Mouse (Mus musculus): ENCODE measurements around the gene Gsto2. TPM values are rescaled to one million over a fixed set of nuclear protein-coding genes. Genes with fewer than 3 reads are reported as not detected.
A peak's percentile ranks its signal among the peaks of the same experiment; 100 is the strongest.

Gene Gsto2
- total RNA-seq, 2 experiments from 2014 or later = 1.9 to 2.0 TPM

DNA sequence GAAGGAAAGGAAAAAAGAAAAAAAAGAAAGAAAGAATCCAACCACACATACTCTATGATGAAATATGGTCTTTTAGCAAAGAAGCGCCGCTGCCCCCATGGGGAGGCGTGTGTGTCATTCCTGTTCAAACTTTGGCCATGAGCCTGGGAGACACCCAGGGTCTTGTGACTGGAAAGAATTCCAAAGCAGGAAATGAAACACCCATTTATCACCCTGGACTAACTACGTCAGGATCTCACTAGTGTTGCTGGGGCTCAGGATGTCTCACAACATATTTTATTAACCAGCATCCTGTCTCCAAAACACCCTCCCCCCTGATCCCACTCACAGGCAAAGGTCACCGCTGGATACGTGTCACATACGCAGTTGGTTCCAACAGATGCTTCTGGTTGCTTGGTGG, 21.3 kb downstream of the Gsto2 start:
- DNase-seq (ENCODE audit: low spot score) = peak; percentile 25
- intact Hi-C loops (cut with DNase I) = no loop called here

DNA sequence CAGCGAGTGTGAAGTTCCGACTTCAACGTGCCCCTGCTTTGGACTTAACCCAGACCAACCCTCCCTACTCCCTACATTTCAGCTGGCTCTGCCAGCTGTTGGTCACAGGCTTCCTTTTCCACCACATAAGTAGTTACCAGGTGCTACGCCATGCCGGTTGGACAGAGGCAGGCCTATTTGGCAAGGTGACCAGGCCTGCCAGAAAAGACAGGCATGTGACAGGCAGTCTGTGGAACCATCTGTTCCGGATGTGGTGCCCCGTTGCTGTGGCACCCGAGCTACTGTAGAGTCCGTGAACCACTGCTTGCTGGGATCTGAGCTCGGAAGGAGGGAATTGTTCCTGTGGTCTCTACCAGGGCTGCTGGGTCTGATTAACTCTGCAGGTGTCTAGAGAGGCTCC, 22.1 kb downstream of the Gsto2 start:
- no peak for DNase-seq (ENCODE audit: low spot score)
- intact Hi-C loops (cut with DNase I) = no loop called here

DNA sequence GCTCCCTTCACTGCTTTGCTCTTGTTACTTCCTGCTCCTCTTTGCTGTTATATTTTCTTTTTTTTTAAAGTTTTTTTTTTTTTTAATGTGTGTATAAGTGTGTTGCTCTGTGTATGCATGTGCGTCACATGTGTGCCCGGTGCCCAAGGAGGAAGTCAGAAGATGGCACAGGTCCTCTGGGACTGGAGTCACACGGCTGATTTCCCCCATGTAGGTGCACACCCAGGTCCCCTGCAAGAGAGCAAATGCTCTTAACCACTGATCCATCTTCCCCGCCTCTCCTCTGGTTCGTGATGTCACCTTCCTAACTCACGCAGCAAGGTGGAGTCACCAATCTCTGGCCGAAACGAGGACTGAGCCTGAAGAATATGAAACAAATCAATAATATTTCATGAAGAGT, 22.7 kb downstream of the Gsto2 start:
- intact Hi-C loops (cut with DNase I) = no loop called here
- no peak for DNase-seq (ENCODE audit: low spot score)

DNA sequence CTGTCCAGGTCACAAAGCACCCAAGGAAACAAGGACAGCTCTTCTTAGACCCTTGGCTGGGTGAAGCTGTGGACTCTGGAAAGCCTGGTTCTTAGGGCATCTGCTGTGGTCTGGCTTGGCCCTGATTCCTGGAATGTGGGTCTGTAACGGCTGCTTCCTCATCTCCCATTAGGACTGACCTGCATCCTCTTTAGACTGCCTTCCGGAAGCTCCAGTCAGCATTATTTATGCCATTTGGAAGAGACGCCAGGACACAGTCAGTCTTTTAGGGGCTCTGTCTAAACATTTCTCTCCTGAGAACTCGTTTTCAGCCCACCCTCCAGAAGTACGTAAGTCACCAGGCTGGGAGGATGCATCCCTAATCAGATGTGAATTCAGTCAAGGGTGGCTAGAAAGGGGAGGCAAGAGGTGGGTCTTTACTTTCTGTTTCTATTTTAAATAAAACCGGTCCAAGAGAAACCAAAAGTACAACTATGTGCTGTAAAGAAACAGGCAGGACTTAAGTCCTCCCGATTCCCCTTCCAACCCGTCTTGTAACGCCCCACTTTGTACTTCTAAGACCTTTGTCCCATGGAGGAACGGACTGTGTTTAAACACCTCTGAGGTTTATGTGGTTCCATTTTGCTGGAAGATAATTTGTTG, 25.3 kb downstream of the Gsto2 start:
- intact Hi-C loops (cut with DNase I) = no loop called here
- DNase-seq (ENCODE audit: low spot score) = no peak

DNA sequence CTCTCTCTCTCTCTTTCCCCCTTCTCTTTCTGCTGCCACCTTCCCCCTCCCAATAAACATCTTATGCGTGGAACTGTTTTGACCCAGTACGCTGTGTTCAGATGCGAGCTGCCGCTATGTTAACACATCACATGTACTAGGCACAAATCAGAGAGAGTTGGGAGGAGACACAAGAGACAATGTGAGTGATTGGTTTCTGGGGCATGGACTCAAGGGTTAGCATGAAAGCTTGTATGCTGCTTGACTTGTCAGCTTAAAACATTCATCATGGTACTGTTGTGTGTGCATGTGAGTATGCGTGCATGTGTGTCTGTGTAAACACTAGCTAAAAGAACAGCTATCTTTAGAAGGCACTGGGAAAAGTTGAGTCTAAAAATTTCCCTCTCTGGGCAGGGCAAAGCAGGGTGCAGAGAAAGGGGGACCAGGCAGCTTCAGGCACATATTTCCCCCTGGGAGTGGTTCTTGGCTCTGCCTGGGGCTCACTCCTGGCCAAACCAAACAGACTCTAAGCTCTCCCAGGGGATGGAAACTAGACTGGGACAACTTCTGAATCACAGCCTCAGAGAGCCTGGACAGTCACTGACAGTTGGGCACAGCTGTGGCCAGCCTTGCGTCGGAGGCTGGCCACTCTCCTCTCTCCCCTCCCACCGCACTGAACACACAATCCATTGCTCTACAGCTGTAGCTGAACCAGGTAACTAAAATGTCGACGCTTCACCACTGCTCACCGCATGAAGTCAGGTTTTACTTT, 26.4 kb downstream of the Gsto2 start:
- intact Hi-C loops (cut with DNase I) = loop anchor here (2.0 kb wide), 1 partner anchor 17 kb away; no protein-coding TSS in a partner anchor
- peak; percentile 61 for DNase-seq (ENCODE audit: low spot score)

DNA sequence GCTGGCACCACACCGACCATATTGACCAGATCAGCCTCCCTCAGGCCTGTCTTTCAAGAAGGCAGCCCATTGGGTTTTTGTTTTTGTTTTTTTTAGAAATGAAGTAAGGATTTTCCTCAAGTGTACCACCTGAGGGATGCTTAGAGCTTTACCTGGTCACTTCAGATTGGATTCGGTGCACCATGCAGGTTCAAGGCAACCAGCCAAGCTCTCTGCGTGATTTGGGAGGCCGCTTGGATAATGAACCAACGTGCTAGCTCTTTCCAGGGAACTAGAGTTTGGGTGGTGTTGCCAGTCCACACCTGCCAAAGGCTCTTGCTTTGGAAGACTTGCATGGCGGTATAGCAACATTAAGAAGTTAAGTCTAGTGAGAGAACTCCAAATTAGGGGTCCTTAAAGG, 27.8 kb downstream of the Gsto2 start:
- intact Hi-C loops (cut with DNase I) = loop anchor here (2.0 kb wide), 1 partner anchor 16 kb away; no protein-coding TSS in a partner anchor
- DNase-seq (ENCODE audit: low spot score) = no peak

DNA sequence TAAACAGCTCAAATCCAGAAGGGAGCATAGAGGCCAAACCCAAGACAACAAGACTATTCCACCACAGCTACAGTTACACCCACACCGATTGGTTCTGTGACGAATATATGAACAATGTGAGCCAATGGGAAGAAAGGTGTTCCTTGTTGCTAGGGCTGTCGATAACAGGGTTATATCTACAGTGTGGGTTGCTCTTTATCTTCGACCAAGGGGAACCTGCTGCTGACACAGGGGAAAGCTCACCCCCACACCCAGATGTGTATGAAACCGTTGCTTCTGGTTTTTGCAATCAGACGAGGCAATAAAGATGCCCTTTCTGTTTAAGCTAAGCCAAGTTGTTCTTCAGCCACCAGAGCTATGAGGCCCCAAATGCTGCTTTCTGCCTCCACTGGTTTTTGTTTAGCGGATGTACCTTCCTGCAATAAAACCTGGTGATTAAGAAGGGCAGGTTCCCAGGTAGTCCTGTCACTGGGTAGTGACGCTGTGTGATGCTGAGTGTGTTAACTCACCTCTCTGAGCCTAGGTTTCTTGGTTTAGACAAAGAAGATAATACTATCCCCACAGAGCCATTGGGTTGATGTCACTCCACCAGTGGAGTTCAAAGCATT, 33.2 kb downstream of the Gsto2 start:
- intact Hi-C loops (cut with DNase I) = no loop called here
- DNase-seq (ENCODE audit: low spot score) = no peak

DNA sequence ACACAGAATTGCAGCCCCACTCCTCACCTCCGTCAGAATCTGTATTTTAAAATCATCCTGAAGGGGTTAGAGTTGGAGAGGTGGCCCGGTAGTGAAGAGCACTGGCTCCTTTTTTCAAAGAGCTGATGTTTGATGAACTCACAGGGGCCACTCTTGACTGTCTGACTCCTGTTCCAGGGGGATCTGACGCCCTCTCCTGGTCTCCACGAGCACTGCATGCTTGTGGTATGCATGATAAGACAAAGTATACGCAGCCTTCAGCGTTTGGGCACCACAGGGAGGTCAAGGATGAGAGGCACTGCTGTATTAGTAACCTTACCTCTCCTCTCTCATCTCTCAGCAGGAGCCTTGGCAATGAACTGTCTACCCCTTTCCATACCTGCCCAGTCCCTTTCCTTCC, 34.7 kb downstream of the Gsto2 start:
- intact Hi-C loops (cut with DNase I) = no loop called here
- no peak for DNase-seq (ENCODE audit: low spot score)

DNA sequence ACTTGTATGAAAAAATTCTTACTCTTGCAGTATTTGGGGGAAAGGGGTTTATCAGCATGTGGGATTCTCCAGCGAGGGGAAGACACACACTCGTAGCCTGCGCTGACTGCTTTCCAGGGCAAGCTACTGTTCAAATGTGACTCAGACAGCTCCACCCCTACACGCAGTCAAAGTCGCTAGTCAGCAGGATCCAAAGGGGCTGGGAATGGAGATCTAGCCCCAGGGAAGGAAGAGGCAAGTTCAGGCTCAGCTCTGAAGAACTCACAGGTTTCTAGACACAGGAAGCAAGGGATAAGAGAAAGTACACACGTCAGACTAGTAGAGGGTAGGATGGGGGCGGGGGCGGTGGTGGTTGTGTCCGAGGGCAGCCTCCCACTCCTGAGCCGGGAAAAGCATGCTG, 35.2 kb downstream of the Gsto2 start:
- DNase-seq (ENCODE audit: low spot score) = no peak
- intact Hi-C loops (cut with DNase I) = no loop called here

DNA sequence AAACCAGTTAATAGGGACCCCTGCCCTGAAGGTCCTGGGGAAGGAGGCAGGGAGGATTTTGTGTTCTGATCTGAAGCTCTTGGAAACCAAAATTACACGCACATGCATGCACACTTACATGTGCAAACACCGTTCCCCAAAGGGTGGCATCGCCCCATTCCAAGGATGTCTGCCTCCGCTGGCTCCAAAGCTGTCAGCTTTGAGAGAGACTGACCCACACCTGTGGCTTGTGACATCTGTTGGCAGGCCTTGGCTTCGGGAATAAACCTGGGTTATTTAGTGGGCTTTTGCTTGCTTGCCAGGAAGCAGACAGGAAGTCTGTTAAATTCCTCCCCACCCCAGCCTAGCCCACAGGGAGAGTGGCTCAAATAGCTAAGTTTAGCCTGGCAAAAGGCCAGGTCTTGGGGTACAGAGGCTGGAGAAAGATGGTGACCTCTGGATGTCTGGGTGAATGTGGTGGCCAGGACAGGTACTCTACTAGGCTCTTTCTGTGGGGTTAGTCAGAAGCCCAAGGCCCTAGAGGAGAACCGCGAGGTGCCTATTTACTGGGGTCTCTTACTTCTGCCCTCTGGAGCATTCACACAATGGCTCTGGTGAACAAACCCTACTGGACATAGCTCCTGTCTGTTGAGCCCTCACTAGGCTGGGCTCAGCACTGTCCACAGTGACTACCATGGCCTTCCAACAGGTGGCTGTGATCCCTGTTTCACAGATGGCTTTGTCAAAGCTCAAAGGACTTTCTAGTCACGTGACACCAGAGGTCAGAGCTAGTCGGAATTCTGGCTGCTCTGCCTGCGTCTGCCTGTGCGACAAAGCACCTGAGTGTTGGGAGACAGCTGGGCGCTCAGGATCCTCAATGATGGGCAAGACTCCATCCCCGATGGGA, 37.2 kb downstream of the Gsto2 start:
- no peak for DNase-seq (ENCODE audit: low spot score)
- intact Hi-C loops (cut with DNase I) = no loop called here

DNA sequence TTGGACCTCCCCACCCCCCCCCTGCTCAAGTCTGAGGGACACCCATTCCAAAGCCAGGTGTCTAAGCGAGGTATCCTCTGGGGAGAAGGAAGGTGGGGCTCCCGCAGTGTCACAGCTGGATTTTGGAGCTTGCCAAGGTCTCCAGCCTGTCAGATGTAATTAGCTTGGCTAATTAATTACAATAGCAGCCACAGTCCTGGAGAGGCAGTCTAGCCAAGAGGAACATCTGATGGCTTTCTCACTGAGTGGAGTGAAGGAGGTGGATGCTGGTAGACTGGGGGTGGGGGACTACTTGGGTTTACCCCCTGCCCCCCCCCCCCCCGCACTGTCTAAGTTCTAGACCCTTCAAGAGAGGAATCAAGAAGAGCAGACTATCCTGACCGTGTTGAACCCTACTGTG, 38.3 kb downstream of the Gsto2 start:
- DNase-seq (ENCODE audit: low spot score) = no peak
- intact Hi-C loops (cut with DNase I) = no loop called here

DNA sequence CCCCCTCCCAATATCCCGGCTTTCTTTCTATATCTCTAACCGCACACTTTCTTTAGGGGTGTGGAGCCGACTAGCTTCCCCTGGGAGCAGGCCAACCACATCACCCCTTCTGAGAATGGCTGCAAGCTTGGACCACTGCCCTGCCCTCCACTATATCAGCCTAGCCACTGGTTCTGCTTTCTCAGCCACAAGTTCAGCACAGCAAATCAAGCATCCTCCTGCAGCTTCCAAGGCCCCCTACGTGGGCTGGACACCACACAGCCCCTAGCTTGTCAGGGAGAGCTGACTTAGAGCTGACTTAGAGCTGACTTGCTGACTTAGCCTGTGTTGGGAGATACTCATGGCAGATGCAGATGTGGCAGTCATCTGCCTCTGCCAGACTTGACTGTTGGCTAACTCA, 39.7 kb downstream of the Gsto2 start:
- intact Hi-C loops (cut with DNase I) = no loop called here
- no peak for DNase-seq (ENCODE audit: low spot score)

DNA sequence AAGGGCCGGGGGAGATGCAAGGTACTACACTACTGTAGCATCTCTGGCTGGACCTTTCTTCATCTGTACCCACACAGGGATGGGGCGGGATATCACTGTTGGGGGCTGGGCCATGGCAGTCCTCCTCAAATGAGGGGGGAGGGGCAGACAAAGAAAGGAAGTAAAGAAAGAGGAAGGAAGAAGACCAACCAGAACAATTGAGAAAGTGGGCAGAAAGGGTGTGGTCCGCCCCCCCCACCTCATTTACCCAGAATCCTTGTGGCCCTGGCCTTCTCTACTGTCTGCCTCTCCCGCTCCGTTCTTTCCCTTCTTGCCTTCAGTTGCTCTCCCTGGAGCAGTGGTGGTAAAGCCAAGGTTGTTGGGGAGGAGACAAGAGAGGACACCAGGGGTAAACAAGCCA, 40.3 kb downstream of the Gsto2 start:
- no peak for DNase-seq (ENCODE audit: low spot score)

DNA sequence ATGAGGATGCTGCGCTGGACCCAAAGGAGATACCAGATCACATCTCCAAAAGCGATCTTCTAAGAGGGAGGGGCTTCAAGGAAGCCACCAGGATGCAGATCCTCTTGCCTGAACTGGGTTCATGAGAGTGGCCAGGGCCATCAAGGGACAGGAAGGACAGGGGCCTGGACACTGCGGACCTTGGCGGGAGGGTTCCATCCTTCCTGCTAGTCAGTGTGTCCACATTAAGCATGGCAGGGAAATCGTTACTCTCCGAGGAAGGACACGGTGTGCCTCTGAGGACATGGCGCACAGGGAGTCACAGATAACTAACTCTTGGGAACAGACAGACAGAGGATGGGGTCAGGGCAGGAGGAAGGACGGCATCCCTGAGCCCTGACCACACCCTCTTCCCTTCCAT, 42.3 kb downstream of the Gsto2 start:
- intact Hi-C loops (cut with DNase I) = no loop called here
- no peak for DNase-seq (ENCODE audit: low spot score)

More for the DNA sequence above, 40.3 kb downstream of the Gsto2 start:
- intact Hi-C loops (cut with DNase I) = no loop called here

DNA sequence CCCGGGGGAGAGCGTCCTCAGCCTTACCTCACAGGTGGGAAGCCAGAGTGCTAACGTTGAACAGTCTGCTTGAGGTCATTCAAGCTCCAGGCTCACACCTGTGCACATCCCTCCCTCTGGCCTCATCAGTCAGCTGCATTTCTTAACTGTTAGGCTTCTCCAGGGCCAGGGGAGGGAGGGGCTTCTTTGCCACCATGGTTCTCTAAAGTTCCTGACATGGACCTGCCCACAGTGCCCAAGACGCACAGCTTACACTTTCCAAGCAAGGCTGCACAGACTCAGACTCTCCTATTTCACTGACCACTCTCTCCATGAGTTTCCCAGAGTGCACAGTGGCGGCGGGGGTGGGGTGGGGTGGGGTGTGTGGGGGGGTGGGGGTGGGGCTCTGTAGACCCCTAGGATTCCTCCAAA, 43.6 kb downstream of the Gsto2 start:
- no peak for DNase-seq (ENCODE audit: low spot score)
- intact Hi-C loops (cut with DNase I) = loop anchor here (2.0 kb wide), 1 partner anchor 16 kb away; no protein-coding TSS in a partner anchor

DNA sequence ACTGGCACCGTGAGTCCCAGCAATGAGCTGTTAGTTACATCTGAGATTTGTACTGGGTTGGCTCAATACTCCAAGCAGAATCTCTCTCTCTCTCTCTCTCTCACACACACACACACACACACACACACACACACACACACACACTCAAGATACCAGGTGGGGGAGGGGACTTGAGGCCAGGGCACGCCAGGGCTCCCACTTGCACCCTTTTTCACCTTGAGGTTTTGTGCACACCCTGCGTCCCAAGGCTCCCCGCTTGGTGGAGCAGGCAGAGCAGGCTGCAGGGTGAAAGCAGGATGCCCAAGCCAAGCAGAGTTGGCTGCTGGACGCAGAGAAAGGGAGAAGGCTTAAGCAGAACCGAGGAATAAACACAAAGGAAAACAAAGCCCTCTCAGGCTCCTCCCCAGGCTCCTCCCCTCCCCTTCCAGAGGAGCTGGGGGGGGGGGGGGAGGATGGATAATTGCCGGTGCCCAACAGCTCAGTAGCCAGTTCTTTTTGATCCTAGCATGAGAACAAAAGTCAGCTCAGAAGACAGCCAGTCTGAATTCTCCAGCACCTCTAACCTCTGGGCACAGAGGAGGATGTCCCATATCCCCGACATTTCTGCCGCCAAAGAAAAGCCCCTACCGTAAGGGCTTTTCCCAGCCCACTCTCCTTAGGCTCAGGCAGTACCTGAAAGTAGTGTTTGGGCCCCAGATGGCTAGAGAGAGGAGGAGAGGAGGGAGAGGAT, 44.2 kb downstream of the Gsto2 start:
- DNase-seq (ENCODE audit: low spot score) = no peak
- intact Hi-C loops (cut with DNase I) = loop anchor here (2.0 kb wide), 1 partner anchor 17 kb away; no protein-coding TSS in a partner anchor

DNA sequence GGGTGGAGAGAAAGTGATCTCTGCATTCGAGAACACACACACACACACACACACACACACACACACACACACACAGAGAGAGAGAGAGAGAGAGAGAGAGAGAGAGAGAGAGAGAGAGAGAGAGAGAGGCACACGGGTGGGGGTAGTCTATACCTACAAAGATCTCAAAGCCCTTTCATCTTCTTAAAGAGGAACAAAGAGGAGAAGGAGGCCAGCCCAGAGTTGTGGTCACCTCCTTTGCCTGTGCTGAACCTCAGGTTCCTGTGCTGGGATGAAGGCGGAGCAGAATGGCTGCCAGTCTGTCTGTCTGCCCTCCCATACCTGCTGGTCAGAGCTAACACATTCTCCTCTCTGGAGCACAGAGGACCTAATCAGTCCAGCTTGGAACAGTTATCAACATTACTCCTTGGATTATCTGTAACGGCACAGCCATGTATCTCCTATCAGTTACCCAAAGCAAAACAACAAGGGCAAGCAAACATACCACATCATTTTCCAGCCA, 44.8 kb downstream of the Gsto2 start:
- no peak for DNase-seq (ENCODE audit: low spot score)
- intact Hi-C loops (cut with DNase I) = no loop called here

DNA sequence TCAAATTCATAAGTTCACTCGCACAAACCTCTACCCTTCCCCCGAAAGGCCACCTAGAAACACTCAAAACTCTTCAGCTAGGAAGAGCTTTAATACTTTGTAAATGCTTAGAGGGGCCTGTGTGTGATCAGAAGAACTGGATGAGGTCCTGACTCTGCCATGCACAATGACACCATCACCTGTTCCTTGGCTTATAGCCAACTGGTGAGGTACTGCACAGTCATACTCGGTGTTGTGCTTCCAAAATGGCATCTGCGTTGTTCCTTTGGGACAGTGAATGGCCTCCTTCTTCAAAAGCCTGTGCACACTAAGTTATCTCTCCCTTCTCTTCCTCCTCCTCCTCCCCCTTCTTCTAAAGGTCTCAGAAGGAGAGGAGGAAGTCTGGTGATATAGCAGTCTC, 45.4 kb downstream of the Gsto2 start:
- intact Hi-C loops (cut with DNase I) = no loop called here
- no peak for DNase-seq (ENCODE audit: low spot score)

DNA sequence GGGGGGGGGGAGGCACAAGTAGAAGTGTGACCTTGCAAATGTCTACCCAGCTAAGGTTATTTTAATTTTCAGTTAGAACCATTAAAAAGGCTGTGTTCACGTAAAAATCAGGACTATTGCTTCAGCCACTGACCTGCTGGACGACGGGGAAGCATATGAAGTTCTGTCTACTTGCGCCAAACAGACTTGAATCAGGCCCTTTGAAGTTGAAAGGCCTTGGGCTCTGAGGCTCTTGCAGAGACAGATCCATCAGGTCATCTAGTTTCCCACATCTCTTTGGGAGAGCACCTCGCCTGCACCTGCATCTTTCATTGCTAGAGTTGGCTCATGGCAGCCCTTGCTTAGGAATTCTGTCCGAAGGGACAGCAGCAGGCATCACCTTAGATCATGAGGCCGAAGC, 48.0 kb downstream of the Gsto2 start:
- intact Hi-C loops (cut with DNase I) = no loop called here
- DNase-seq (ENCODE audit: low spot score) = no peak

Data from heart, postnatal 25 days (tissue).